Mouse (Mus musculus) olfactory bulb, adult 2 months (tissue): ENCODE data around the gene Cyp2j9. TPM values are rescaled to one million over a fixed set of nuclear protein-coding genes. Genes with fewer than 3 reads are reported as not detected.

Experiments used
- H3K27ac ChIP-seq: fragments of 200-500 bp; 2 replicates; pipeline ENCODE4 v1.5.1; 2012; ENCODE audit warnings: low read depth, low read length; ENCODE audit not compliant: insufficient read depth
- H3K4me1 ChIP-seq: fragments of 200-500 bp; 2 replicates; pipeline ENCODE4 v1.6.1; 2012; ENCODE audit warnings: low read length; ENCODE audit not compliant: control insufficient read depth, insufficient read depth
- H3K4me3 ChIP-seq: fragments of 200-500 bp; 2 replicates; pipeline ENCODE4 v1.5.1; 2012; ENCODE audit warnings: mild to moderate bottlenecking, low read depth, low read length, moderate library complexity; ENCODE audit not compliant: insufficient read depth
- CTCF ChIP-seq: fragments of 200-500 bp; IDR thresholded peaks from 2 replicates; pipeline ENCODE4 v1.5.1; 2012; ENCODE audit warnings: low read depth, mild to moderate bottlenecking, low read length, moderate library complexity; ENCODE audit not compliant: insufficient read depth
- POLR2A ChIP-seq: fragments of 200-500 bp; IDR thresholded peaks from 2 replicates; pipeline ENCODE4 v1.6.1; 2012; ENCODE audit warnings: mild to moderate bottlenecking, low read depth, low read length, moderate library complexity; ENCODE audit not compliant: insufficient read depth
- WGBS: fragments of 180-500 bp; shearing (Covaris S2); methylation state at CpG from one replicate; pipeline ENCODE4 v1.1.7; 2018; 5-methylcytosine and 5-hydroxymethylcytosine counted together
- polyA plus RNA-seq: library from polyadenylated mRNA; stranded (reverse); fragments of >200 nt; gene quantifications from 2 replicates; pipeline ENCODE4 v1.2.4, GENCODE M21; 2012; ENCODE audit warnings: low replicate concordance; ENCODE audit not compliant: missing spikeins, insufficient read depth, insufficient read length

The Cyp2j9 gene
- polyA plus RNA-seq, 1 experiment = not detected

DNA sequence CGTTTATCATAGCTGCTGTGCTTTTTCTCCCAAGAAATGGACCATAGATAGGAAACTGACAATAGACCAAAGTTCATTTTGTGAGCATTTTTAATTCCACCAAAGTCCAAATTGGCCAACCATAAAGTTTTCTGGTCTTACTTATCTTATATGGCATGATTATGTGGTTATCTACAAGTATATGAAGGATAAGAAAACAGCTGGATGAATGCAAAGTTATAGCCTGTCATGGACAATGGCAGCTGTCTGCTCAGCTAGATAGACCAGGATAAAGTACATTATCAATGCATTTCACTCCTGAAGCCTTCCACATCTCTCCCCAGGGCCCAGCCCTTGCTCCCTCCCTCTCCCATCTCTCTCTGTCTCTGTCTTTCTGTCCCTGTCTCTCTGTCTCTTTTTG lies 30.9 kb downstream of the Cyp2j9 start:
- WGBS = 90% methylated on average over 1 of the region's 1 CpGs
- Histone ChIP-seq H3K27ac (no peak overlapping the region), H3K4me3 (no peak overlapping the region), H3K4me1 (no peaks in the 10 kb centered on the region)
- TF ChIP-seq POLR2A (no peak), CTCF (no peak)

DNA sequence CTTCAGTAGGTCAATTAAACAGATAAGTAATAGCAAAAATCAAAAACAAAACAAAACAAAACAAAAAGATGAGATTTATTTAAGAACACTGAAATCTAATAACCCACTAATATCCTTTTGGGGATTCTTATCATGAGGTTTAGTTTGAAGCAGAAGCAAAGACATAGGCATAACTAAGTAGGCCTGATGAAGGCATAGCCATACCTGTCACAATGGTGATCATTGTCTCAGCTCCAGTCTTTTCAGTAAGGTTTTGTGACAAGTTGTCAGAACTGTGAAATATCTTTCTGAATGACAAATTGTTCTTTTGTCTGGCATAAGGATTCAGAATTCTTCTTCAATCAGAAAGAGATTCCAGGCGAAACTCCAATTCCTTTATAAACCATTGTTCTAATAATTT lies 31.6 kb downstream of the Cyp2j9 start:
- H3K27ac ChIP-seq = no peak overlapping the region
- TF ChIP-seq CTCF = no peak
- TF ChIP-seq POLR2A = no peak
- no peaks in the 10 kb centered on the region for H3K4me1 ChIP-seq
- no peak overlapping the region for H3K4me3 ChIP-seq
- 96% methylated on average over 1 of the region's 1 CpGs for WGBS

DNA sequence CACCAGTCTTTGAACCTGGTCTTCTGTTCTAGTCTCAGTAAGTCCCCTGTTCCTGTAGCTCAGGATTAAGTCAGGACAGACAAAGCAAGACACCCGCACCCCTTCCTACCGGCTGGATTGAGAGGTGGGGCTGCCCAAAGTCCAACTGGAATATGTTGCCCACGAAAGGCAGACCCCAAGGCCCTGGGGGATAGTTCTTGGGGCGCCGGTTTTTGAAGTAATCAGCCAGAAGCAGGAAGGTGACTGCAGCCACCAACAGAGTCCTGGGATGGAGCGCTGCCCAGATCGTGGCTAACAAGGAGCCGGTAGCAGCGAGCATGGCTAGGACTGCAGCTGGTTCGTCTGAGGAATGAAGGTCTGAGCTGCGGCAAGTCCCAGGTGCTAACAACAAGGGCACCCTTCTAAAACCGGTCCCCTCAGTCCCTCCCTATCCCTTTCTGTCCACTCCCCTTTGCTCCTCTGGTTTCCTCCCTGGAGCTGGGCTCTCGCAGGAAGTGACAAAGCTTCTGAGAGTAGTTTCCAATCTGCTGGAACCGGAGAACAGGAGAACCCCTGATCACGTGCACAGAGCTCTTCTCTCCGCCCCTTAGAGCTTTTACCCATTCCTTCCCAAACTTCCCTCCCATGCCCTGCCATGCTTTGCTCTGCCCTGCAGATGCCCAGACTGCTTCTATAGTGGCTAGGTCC lies 38.1 kb downstream of the Cyp2j9 start, which contains the start of gene Cyp2j6:
TSS of gene Cyp2j6 (minus strand) at position 529 of the 687 bp plus-strand sequence.
- 1% methylated on average over 16 of the region's 16 CpGs for WGBS
- H3K27ac ChIP-seq = no peak within 1 kb of the TSS

DNA sequence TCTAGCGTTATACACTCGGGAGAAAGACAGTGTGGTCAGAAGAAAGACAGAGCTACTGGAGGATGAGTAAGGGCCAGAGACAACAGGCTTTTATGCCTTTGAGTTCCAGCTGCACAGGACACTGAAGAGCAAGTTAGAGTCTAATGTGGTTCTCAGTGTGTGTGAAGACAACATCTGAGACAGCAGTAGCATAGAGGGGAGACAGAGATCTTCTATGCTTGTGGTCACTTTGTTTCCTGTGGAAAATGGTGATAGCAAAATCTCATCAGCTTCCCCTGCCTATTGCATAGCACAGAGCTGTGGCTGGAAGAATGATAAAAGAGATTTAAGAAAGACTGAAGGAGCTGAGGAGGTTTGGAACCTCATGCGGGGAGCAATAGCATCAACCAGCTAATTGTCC lies 39.8 kb downstream of the Cyp2j9 start:
- H3K4me3 ChIP-seq = no peak overlapping the region
- peaks cover 6% of the 10 kb centered on the region; the same call in 1 of the 2 replicates for H3K4me1 ChIP-seq
- 85% methylated on average over 3 of the region's 3 CpGs for WGBS
- no peak overlapping the region for H3K27ac ChIP-seq
- TF ChIP-seq POLR2A = no peak
- no peak for TF ChIP-seq CTCF

More for the DNA sequence above, 38.1 kb downstream of the Cyp2j9 start, which contains the start of gene Cyp2j6:
- no peak for TF ChIP-seq CTCF
- TF ChIP-seq POLR2A = no peak
- Histone ChIP-seq H3K4me1 (peaks cover 6% of the 10 kb centered on the region; the same call in 1 of the 2 replicates), H3K4me3 (peak within 1 kb of the TSS; percentile 52)

DNA sequence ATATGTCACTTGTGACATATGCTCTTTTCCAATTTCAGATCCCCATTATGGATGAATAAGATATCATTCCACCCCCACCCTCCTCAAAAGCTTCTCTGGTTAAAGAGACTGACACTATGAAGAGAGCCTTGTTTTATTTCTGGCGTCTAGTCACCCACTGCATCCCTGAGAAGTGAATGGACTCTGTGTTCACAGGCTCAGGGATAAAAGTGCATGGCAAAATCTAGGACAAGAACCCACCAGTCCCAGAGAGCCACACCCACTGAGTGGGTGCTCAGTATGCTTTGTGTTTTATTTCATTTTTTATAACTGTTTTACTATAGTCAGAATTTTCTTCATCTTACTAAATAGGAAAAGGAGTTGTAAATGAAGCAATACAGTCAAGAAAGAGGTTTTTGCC lies 45.4 kb downstream of the Cyp2j9 start:
- H3K4me1 ChIP-seq = no peaks in the 10 kb centered on the region
- TF ChIP-seq CTCF (no peak), POLR2A (no peak)
- no peak overlapping the region for H3K27ac ChIP-seq
- WGBS = 64% methylated on average over 1 of the region's 1 CpGs
- no peak overlapping the region for H3K4me3 ChIP-seq

DNA sequence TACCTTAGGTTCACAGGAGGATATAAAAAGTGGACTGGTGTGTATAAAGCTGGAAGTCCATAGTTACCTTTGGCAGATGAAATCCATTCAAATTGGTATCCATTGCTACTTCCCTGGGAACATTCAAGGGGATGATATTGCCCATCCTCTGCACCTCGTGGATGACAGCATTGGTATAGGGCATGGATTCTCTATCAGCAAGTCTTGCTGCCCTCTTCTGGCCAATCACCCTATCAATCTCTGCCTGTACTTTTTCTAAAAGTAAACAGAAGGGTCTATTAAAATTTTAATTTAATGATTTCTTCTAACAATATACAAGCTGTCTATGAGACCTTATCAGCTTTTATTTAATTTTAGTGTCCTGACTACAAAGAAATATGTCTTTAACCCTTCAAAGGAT lies 65.6 kb downstream of the Cyp2j9 start:
- no peaks in the 10 kb centered on the region for H3K4me1 ChIP-seq
- no peak for TF ChIP-seq POLR2A
- no peak for TF ChIP-seq CTCF
- H3K4me3 ChIP-seq = no peak overlapping the region
- H3K27ac ChIP-seq = no peak overlapping the region
- 17% methylated on average over 1 of the region's 1 CpGs for WGBS

DNA sequence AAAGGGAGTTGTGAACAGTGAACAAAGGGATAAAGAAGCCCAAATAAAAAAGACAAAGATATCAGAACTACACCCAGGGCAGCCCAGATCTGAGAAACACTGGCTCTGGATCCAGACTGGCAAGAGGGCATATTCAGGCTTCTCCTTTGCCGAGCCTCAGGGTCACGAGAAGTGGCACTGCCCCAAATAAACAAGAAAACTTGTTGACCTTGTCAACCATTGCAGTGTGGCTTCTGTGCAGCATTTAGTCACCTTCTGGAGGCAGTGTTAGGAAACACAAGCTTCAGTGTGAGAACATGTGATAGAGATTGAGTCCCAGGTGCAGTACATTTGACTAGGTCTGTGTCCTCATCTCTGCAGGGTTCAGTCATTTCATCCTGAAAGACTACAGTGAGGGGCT lies 69.1 kb downstream of the Cyp2j9 start:
- WGBS = 79% methylated on average over 2 of the region's 2 CpGs
- H3K27ac ChIP-seq = no peak overlapping the region
- H3K4me1 ChIP-seq = no peaks in the 10 kb centered on the region
- no peak overlapping the region for H3K4me3 ChIP-seq
- no peak for TF ChIP-seq POLR2A
- TF ChIP-seq CTCF = no peak

Other genes with a start within 250 kb of the Cyp2j9 start
- not detected in 2 replicates for gene Cyp2j11, start 242.9 kb downstream of the Cyp2j9 start, polyA plus RNA-seq
- gene Cyp2j8, start 84.2 kb downstream of the Cyp2j9 start, polyA plus RNA-seq = not detected in 2 replicates
- not detected in 2 replicates for gene Cyp2j6, start 37.9 kb downstream of the Cyp2j9 start, polyA plus RNA-seq
- gene Cyp2j5, start 72.6 kb upstream of the Cyp2j9 start, polyA plus RNA-seq = not detected in 2 replicates
- not detected in 2 replicates for gene Gm12695, start 193.6 kb upstream of the Cyp2j9 start, polyA plus RNA-seq